8 mouse cellular contexts compared by ENCODE assay signal in genomic region chr8:12916156-12916900, GRCm38 (mm10). TPM values are rescaled to one million over a fixed set of nuclear protein-coding genes. Genes with fewer than 3 reads are reported as not detected.
DNase-seq lines count a peak whose midpoint lies in the region; ATAC-seq and TF ChIP-seq lines count a peak whose summit lies in the region.

No protein-coding gene starts in this region.

- H3K9me3 ChIP-seq in lung, embryonic 14.5 days (ENCODE audit: low read depth, low read length) = no peaks in the 10 kb centered on the region
- H3K9me3 ChIP-seq in embryonic facial prominence, embryonic 15.5 days (replicated peaks) = no peaks in the 10 kb centered on the region
- no peaks in the 10 kb centered on the region for H3K9me3 ChIP-seq in intestine, embryonic 14.5 days (ENCODE audit: control insufficient read depth, low read length)
- H3K9me3 ChIP-seq in neural tube, embryonic 15.5 days (replicated peaks) = no peaks in the 10 kb centered on the region

- no peaks in the 10 kb centered on the region for H3K36me3 ChIP-seq in lung, embryonic 14.5 days (ENCODE audit: insufficient read depth)
- no peaks in the 10 kb centered on the region for H3K36me3 ChIP-seq in embryonic facial prominence, embryonic 15.5 days
- H3K36me3 ChIP-seq in intestine, embryonic 14.5 days (ENCODE audit: control insufficient read depth, insufficient read depth, low read length) = no peaks in the 10 kb centered on the region
- H3K36me3 ChIP-seq in neural tube, embryonic 15.5 days = no peaks in the 10 kb centered on the region

- no peak for TF ChIP-seq CTCF in lung, embryonic 14.5 days (IDR thresholded peaks at IDR 0.05; ENCODE audit: low read depth)
- TF ChIP-seq CTCF in lung, adult 2 months (IDR thresholded peaks at IDR 0.05; ENCODE audit: insufficient read depth, low read length) = no peak

- H3K9ac ChIP-seq in lung, embryonic 14.5 days = peak overlapping the region; percentile 58
- H3K9ac ChIP-seq in embryonic facial prominence, embryonic 15.5 days = 0 out of 2 replicates have a peak overlapping the region, but pooled peaks have one; percentile 39
- peak overlapping the region; percentile 56 for H3K9ac ChIP-seq in intestine, embryonic 14.5 days (ENCODE audit: low read length)
- peak overlapping the region; percentile 72 for H3K9ac ChIP-seq in neural tube, embryonic 15.5 days (replicated peaks)

- intact Hi-C loops in left cerebral cortex, postnatal 4 days (cut with DNase I) = no loop called here

- 58% methylated on average over 16 of the region's 16 CpGs for WGBS in lung, embryonic 14.5 days
- 69% methylated on average over 16 of the region's 16 CpGs for WGBS in lung, adult 2 months
- 57% methylated on average over 16 of the region's 16 CpGs for WGBS in embryonic facial prominence, embryonic 15.5 days
- WGBS in intestine, embryonic 14.5 days = 63% methylated on average over 16 of the region's 16 CpGs
- 41% methylated on average over 16 of the region's 16 CpGs for WGBS in neural tube, embryonic 15.5 days

- no peak for TF ChIP-seq POLR2A in lung, adult 2 months (IDR thresholded peaks at IDR 0.05; ENCODE audit: borderline replicate concordance, extremely low read depth, low read depth, low read length)

- peak overlapping the region; percentile 83 for H3K4me2 ChIP-seq in lung, embryonic 14.5 days
- peak overlapping the region; percentile 88 for H3K4me2 ChIP-seq in embryonic facial prominence, embryonic 15.5 days (replicated peaks)
- H3K4me2 ChIP-seq in intestine, embryonic 14.5 days (ENCODE audit: low read length) = peak overlapping the region; percentile 89
- peak overlapping the region; percentile 94 for H3K4me2 ChIP-seq in neural tube, embryonic 15.5 days

- H3K4me3 ChIP-seq in lung, embryonic 14.5 days (ENCODE audit: low read depth, low read length) = peak overlapping the region; percentile 52
- no peak overlapping the region for H3K4me3 ChIP-seq in lung, adult 2 months (replicated peaks; ENCODE audit: extremely low read depth, low read depth, low read length)
- peak overlapping the region; percentile 58 for H3K4me3 ChIP-seq in embryonic facial prominence, embryonic 15.5 days (replicated peaks)
- H3K4me3 ChIP-seq in intestine, embryonic 14.5 days (ENCODE audit: low read depth, low read length) = peak overlapping the region; percentile 56
- peak overlapping the region; percentile 55 for H3K4me3 ChIP-seq in neural tube, embryonic 15.5 days (replicated peaks)

- 0 out of 2 replicates have a peak, but pooled peaks cover 3% of the 10 kb centered on the region for H3K4me1 ChIP-seq in lung, embryonic 14.5 days (ENCODE audit: insufficient read depth)
- H3K4me1 ChIP-seq in lung, adult 2 months (ENCODE audit: control insufficient read depth, insufficient read depth, low read length) = no peaks in the 10 kb centered on the region
- H3K4me1 ChIP-seq in embryonic facial prominence, embryonic 15.5 days = peaks cover 24% of the 10 kb centered on the region
- no peaks in the 10 kb centered on the region for H3K4me1 ChIP-seq in intestine, embryonic 14.5 days (replicated peaks; ENCODE audit: control insufficient read depth, insufficient read depth, low read length)
- H3K4me1 ChIP-seq in neural tube, embryonic 15.5 days = peaks cover 41% of the 10 kb centered on the region

- ATAC-seq in lung, embryonic 14.5 days (ENCODE audit: insufficient read depth) = no peak
- ATAC-seq in embryonic facial prominence, embryonic 15.5 days (ENCODE audit: insufficient number of reproducible peaks, low FRiP score, low TSS enrichment, low read depth) = no peak
- ATAC-seq in intestine, embryonic 14.5 days (replicated peaks; ENCODE audit: low FRiP score, low TSS enrichment, low read depth) = no peak
- ATAC-seq in neural tube, embryonic 15.5 days (ENCODE audit: low FRiP score) = peak; percentile 40; the same call in 1 of the 2 replicates

- no peak for DNase-seq in lung, embryonic 14.5 days
- DNase-seq in lung, adult 2 months = no peak
- DNase-seq in intestine, embryonic 14.5 days (ENCODE audit: low spot score) = no peak
- no peak for DNase-seq in adrenal gland, postnatal 10 days
- DNase-seq in left cerebral cortex, postnatal 4 days = no peak
- DNase-seq in ovary, postnatal 10 days (ENCODE audit: low spot score) = no peak

- no peaks in the 10 kb centered on the region for H3K27me3 ChIP-seq in lung, embryonic 14.5 days (ENCODE audit: insufficient read depth, low read length)
- no peaks in the 10 kb centered on the region for H3K27me3 ChIP-seq in embryonic facial prominence, embryonic 15.5 days
- no peaks in the 10 kb centered on the region for H3K27me3 ChIP-seq in intestine, embryonic 14.5 days (replicated peaks; ENCODE audit: control insufficient read depth, insufficient read depth, low read length)
- no peaks in the 10 kb centered on the region for H3K27me3 ChIP-seq in neural tube, embryonic 15.5 days (replicated peaks)

- H3K27ac ChIP-seq in lung, embryonic 14.5 days (ENCODE audit: low read depth) = no peak overlapping the region
- no peak overlapping the region for H3K27ac ChIP-seq in embryonic facial prominence, embryonic 15.5 days (replicated peaks)
- H3K27ac ChIP-seq in intestine, embryonic 14.5 days (ENCODE audit: low read depth) = peak overlapping the region; percentile 51; the same call in 1 of the 2 replicates
- H3K27ac ChIP-seq in neural tube, embryonic 15.5 days (replicated peaks) = peak overlapping the region; percentile 80

RNA-seq across cellular contexts. Expression of gene Mcf2l, which starts 42.7 kb away (rescaled TPM):
- 11.6 and 13.4 TPM in 2 replicates for polyA plus RNA-seq in lung, embryonic 14.5 days (2014; fragmentation: Nextera tagmentation; extraction: Ambion mirVana)
- 42.8 and 65.2 TPM in 2 replicates for polyA plus RNA-seq in lung, adult 2 months (2012; rRNA removed)
- 16.8 and 18.7 TPM in 2 replicates for polyA plus RNA-seq in embryonic facial prominence, embryonic 15.5 days (2015; fragmentation: Nextera tagmentation; extraction: Ambion mirVana)
- polyA plus RNA-seq in intestine, embryonic 14.5 days (2014; fragmentation: Nextera tagmentation; extraction: Ambion mirVana) = 17.4 and 19.4 TPM in 2 replicates
- polyA plus RNA-seq in neural tube, embryonic 15.5 days (2015; fragmentation: Nextera tagmentation; extraction: Ambion mirVana) = 104 and 120 TPM in 2 replicates
- total RNA-seq in adrenal gland, postnatal 10 days (2021) = 10 to 100 TPM; 43.0 to 52.5 TPM
- 100 to 1,000 TPM; 399 to 404 TPM for total RNA-seq in left cerebral cortex, postnatal 4 days (2021)

Comparison
In these comparisons a context has a peak if more than half of its experiments do, and no peak if none do; other contexts are left out.
1. H3K27ac ChIP-seq: peak in intestine, embryonic 14.5 days (single experiment) and neural tube, embryonic 15.5 days (single experiment); none in lung, embryonic 14.5 days (single experiment) and embryonic facial prominence, embryonic 15.5 days (single experiment).
2. Peak in every context shown above with its lines, with median percentiles within 50 percentile points of each other: H3K4me2 ChIP-seq and H3K9ac ChIP-seq.